Mouse (Mus musculus) urinary bladder, postnatal 0 days (tissue): ENCODE results near the gene Arf4. TPM values are rescaled to one million over a fixed set of nuclear protein-coding genes. Genes with fewer than 3 reads are reported as not detected.

Source experiments
- microRNA-seq: library from miRNA; unstranded; fragments of <30 nt; microRNA quantifications from one replicate; pipeline ENCODE4, GENCODE M21; 2016
- polyA plus RNA-seq: library from polyadenylated mRNA; unstranded; fragments of >200 nt; fragmentation: Nextera tagmentation; extraction: Ambion mirVana; gene quantifications from 2 replicates; pipeline ENCODE4 v1.2.1, GENCODE M21; 2015

The Arf4 gene
- 468 and 582 TPM in 2 replicates for polyA plus RNA-seq

DNA sequence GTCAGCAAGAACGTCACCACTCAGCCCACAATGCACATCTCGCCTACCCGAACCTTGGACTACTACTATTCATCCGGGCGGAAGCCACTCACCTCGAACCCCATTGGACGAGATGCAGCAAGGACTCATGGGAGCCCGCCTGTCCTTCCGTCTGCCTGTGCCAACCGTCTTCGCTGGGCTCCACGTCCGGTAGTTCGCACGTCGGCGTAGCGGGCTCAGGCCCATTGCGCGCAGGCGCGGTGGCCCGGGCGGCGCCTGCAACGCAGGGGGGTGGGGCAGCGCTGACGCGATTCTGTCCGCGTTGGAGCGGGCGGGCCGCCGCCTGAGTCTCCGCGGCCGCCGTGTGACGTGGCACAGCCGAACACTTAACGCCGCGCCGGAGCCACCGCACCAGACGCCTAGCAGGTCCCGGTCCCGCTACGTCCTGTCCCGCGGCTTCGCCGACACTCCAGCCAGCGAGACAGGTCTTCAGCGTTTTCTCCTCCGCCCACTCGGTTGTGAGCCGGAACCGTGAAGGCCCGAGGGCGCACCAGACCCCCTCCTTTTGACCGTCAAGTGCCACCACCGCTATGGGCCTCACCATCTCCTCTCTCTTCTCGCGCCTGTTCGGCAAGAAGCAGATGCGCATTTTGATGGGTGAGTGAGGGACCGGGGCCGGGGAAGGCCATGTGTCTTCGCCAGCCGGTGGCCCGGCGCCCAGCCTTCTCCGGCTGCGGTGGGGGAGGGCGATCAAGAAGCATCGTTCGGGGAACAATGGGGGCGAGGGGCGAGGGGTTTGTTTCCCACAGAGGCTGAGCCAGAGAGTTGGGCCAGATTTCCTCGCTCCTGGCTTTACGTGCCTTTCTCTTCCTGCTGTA lies at the start of gene Arf4:
Gene Arf4 (plus strand): TSS at position 224 of the 857 bp plus-strand sequence.

DNA sequence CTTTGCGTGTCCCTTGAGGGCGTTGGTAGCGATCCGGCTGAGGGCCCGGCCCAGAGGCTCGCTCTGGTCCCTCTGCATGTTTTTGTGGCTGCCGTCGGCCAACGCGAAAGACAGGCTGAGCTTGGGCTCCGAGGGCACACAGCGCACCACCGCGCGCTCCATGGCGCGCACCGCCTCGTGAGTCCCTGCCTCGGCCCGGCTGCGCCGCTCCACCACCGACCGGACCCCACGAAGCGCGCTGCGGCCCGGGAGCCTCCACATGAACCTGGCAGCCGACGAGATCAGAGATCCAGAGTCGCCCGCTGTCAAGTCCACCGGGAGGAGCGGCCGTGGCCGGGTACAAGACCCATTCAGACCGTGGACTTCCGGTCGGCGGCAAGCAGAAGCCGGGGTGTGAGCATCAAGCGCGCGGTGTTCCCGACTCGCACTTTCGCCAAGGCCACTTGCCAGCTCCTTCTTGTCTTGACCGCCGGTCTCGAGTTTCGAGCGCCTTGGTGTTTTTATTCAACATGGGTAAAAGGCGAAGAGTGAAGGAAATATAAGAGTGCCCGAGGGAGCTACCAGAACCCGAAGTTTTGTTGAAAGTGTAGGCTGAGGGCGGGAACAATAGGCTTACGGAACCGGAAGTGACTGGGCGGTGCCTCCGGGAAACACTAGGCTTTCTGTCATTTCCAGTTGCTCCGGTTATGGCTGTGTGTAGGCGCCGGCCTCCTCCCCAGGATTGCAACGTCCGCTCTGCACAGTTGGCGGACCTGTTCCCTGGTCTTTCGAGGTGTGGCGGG lies 31.6 kb downstream of the Arf4 start, which contains the start of gene Pde12:
Gene Pde12 (minus strand): TSS at position 592 of the 782 bp plus-strand sequence.

DNA sequence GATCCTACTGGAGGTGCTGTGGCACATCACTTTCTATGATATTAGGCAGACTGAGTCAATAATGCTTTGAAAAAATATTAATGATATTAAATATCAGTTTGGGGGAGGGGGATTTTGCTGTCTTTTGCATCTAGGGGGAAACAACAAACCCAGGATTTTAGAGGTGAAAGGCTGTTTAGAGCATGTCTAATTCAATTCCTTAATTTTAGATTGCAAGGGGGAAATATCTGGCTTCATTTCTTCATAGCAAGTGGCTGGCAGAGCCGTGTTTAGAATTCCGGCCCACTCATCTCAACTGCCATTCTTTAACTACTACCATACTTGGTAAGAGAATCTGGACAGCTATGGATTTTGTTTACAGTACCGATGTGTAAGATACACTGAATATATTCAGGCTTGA lies 55.1 kb downstream of the Arf4 start, which contains the start of gene Dnah12:
Gene Dnah12 (plus strand): TSS at position 301 of the 400 bp plus-strand sequence.

Small RNA genes within 50 kb of the gene (microRNA-seq; reads per million reads assigned to microRNA genes)
- gene Mir7672, result not detected

Other genes starting within 250 kb of the Arf4 start
- gene Slmap, start 103.1 kb upstream of the Arf4 start, polyA plus RNA-seq, result 367 and 491 TPM in 2 replicates
- 19.3 TPM in 2 replicates for gene Dennd6a, start 64.2 kb upstream of the Arf4 start, polyA plus RNA-seq
- 5.0 and 5.5 TPM in 2 replicates for gene Pde12, start 31.8 kb downstream of the Arf4 start, polyA plus RNA-seq
- gene Dnah12, start 55.2 kb downstream of the Arf4 start, polyA plus RNA-seq, result 0.02 TPM in 1 of 2 replicates, not detected in the other